Mouse (Mus musculus) ovary, postnatal 14 days (tissue): Measurements from ENCODE around the gene Irs2.
A peak's percentile ranks its signal among the peaks of the same experiment; 100 is the strongest.

ENCODE experiments used
- DNase-seq: peaks from one replicate; pipeline ENCODE4 v3.0.0; 2022; ENCODE audit warnings: low spot score

The Irs2 gene

GRCm38 (mm10) chr8:11009431-11010071, 1.3 kb upstream of the Irs2 start:
- DNase-seq, result peak; percentile 49

GRCm38 (mm10) chr8:11008842-11009420, 673 bp upstream of the Irs2 start:
- DNase-seq, result peak; percentile 85

GRCm38 (mm10) chr8:11007581-11008378, 478 bp downstream of the Irs2 start:
- no peak for DNase-seq

GRCm38 (mm10) chr8:11007001-11007580, 1.2 kb downstream of the Irs2 start:
- DNase-seq, result peak; percentile 77

- no peak for DNase-seq
Measured at GRCm38 (mm10) chr8:11006276-11006630, 2.0 kb downstream of the Irs2 start.

GRCm38 (mm10) chr8:11005460-11006275, 2.6 kb downstream of the Irs2 start:
- DNase-seq, result no peak

GRCm38 (mm10) chr8:11004781-11005459, 3.3 kb downstream of the Irs2 start:
- no peak for DNase-seq

- DNase-seq, result no peak
Measured at GRCm38 (mm10) chr8:11003917-11004470, 4.3 kb downstream of the Irs2 start.

GRCm38 (mm10) chr8:11003253-11003652, 5.0 kb downstream of the Irs2 start:
- no peak for DNase-seq

GRCm38 (mm10) chr8:11002816-11003215, 5.4 kb downstream of the Irs2 start:
- no peak for DNase-seq

GRCm38 (mm10) chr8:11001062-11001549, 7.2 kb downstream of the Irs2 start:
- DNase-seq, result no peak

- no peak for DNase-seq
Measured at GRCm38 (mm10) chr8:10999538-10999937, 8.7 kb downstream of the Irs2 start.

- no peak for DNase-seq
Measured at GRCm38 (mm10) chr8:10996247-10996646, 12.0 kb downstream of the Irs2 start.

- no peak for DNase-seq
Measured at GRCm38 (mm10) chr8:10995756-10996155, 12.5 kb downstream of the Irs2 start.

GRCm38 (mm10) chr8:10994390-10994954, 13.8 kb downstream of the Irs2 start:
- DNase-seq, result no peak

- DNase-seq, result no peak
Measured at GRCm38 (mm10) chr8:10993582-10994216, 14.6 kb downstream of the Irs2 start.

- DNase-seq, result no peak
Measured at GRCm38 (mm10) chr8:10992081-10992480, 16.2 kb downstream of the Irs2 start.

- no peak for DNase-seq
Measured at GRCm38 (mm10) chr8:10991323-10991722, 16.9 kb downstream of the Irs2 start.

- no peak for DNase-seq
Measured at GRCm38 (mm10) chr8:10990421-10991110, 17.7 kb downstream of the Irs2 start.
